Mouse (Mus musculus): ENCODE results near the gene Xdh.
A peak's percentile ranks its signal among the peaks of the same experiment; 100 is the strongest.

Gene Xdh

DNA sequence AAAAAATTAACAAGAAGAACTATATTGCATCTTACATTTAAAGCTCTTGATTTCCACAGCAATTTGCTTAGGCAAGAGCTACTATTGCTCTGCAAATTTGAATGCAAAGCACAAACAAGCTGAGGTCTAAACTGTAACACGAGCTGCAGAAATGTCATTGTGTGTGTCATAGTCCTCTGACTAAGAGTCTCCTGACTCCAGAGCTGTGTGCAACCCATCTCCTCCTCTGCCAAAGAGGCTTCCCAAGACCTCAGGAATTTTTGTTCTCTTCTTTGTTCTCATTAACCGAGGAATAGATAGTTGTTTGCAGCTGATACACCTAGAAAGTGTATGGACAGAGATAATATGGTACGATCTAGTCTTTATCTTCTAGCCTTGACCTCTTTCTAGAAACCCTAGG lies 8.2 kb downstream of the Xdh start:
- peak; percentile 83 for DNase-seq

DNA sequence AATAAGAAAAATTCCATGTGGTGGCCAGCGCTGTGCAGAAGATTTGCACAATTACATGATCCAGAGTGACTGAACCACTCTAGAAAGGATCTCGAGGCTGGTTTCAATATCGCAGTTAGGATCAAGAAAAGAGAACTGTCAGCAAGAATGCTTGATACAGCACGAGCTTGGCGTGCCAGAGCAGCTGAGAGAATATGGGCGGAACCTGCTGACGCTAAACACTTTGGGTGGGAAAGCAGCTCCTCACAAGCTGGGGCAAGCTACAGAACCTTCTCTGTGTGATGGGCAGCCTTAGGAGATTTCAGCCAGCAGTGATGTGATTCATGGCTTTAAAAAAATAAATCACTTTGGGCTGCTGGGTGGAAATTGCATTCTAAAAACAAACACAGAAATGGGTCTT lies 12.9 kb downstream of the Xdh start:
- DNase-seq: peak; percentile 95

DNA sequence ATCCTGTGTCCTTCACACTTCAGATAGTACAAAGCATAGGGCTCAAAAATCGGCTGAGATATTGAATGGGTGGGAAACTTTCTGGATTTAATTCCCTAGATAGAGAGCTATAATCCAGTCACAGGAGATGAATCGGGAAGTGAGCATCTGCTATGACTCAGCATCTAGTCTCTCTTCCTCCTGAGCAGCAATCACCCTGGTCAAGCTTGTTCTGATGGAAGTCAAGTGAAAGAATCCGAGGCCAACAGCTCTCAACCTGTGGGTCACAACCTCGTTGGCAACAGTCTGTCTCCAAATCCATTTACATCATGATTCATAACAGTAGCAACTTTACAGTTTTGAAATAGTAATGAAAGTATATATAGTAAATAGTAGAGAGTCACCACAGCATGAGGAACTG lies 14.8 kb downstream of the Xdh start:
- peak; percentile 74 for DNase-seq

- peak; percentile 85 for DNase-seq
Measured at GRCm38 (mm10) chr17:73934281-73934680, 15.7 kb downstream of the Xdh start.

DNA sequence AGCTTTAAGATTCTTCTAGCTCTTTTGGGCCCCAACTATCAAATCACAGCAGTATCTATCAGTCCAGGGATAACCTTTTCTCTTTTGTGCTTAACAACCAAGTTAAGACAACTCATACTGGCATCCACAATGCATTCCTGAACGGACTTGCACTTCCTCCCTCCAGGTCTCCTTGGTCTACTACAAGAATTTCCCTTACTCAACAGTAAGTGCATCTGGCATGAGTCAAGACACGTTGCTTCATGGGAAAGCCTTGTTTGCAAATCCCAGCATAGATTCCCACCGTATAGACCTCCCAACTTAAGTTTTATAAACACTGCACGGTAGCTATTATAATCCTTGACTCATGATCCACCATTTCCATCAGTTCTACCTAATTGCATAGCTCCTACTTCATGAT lies 16.4 kb downstream of the Xdh start:
- peak; percentile 71 for DNase-seq

GRCm38 (mm10) chr17:73932497-73933059 lies 17.4 kb downstream of the Xdh start:
- no peak for DNase-seq

- DNase-seq: peak; percentile 87
Measured at GRCm38 (mm10) chr17:73919520-73919919, 30.5 kb downstream of the Xdh start.

GRCm38 (mm10) chr17:73918944-73919381 lies 31.0 kb downstream of the Xdh start:
- DNase-seq: peak; percentile 94

- DNase-seq: peak; percentile 80
Measured at GRCm38 (mm10) chr17:73918138-73918537, 31.9 kb downstream of the Xdh start.

DNA sequence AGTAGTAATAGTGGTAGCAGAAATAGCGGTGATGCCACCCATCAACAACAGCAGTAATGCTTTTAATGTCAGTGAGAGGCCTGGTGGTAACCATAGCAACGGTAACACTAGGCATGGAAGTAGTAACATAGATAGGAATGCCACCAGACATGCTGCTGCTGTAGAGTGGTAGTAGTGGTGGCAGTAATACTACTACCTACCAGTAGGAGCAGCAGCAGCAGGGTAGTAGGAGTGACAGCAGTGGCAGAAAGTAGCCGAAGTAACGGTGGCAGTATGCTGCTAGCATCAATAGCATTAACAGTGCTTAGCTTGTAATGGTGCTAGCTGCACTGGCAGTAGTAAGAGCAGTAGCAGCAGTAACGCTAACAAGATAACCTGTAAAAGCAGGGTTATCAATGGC lies 32.3 kb downstream of the Xdh start:
- DNase-seq: peak; percentile 25

DNA sequence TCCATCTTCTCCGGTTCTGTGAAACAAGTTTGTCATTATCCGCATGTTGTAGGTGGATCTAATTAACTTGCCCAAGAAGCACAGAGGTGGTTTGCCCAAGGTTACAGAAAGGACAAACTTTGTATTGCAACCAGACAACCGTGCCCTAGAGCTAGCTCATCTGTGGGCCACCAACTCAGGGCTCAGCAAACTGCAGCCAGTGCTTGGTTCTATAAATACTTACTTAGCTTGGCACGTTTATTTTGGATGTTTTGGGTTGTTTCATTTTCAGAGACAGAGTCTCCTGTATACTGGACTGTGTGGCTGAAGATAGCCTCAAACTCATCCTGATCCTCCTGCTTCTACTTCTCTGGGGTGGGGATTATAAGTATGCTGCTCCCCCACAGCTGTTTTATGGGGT lies 35.3 kb downstream of the Xdh start:
- peak; percentile 56 for DNase-seq

GRCm38 (mm10) chr17:73906076-73906475 lies 43.9 kb downstream of the Xdh start:
- peak; percentile 74 for DNase-seq

- DNase-seq: peak; percentile 29
Measured at GRCm38 (mm10) chr17:73905043-73905750, 44.8 kb downstream of the Xdh start.

GRCm38 (mm10) chr17:73903121-73903520 lies 46.9 kb downstream of the Xdh start:
- peak; percentile 71 for DNase-seq

- peak; percentile 23 for DNase-seq
Measured at GRCm38 (mm10) chr17:73902234-73902636, 47.8 kb downstream of the Xdh start.

DNA sequence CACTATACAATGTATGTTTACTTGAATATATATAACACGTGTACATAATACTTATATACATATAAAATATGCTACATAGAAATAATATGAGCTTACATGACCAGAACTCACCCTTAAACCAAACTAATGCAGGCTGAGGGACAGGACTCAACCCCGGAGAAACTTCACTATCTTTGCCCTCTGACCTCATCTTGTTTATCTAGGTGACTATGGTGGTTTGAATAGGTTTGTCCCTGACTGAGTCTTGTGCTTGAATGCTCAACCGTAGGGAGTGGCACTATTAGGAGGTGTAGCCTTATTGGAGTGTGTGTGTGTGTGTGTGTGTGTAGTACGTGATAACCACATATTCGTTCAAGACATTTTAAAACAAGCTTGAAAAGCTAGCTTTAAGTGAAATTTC lies 55.6 kb downstream of the Xdh start:
- DNase-seq: peak; percentile 22

GRCm38 (mm10) chr17:73893822-73894221 lies 56.2 kb downstream of the Xdh start:
- DNase-seq: peak; percentile 76

DNA sequence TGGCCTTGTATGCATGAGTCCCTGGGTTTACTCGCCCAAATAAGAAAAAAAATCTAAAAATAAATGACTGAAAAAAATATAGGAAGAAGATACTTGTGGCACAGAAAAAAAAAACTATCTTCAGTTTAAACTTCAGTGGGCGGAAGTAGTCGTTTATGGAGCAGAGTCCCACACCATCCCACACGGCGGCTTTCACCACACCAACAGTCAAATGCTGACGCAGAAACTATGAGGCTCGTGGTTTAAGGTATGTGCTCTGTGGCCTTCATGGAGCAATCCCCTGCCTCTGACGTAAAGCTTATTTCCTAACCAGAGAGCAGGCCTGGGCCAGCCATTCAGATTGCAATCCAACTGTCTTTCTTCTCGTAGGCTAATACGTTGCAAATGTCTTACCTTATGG lies 56.8 kb downstream of the Xdh start:
- DNase-seq: peak; percentile 82

- DNase-seq: peak; percentile 87
Measured at GRCm38 (mm10) chr17:73891590-73891989, 58.4 kb downstream of the Xdh start.

DNA sequence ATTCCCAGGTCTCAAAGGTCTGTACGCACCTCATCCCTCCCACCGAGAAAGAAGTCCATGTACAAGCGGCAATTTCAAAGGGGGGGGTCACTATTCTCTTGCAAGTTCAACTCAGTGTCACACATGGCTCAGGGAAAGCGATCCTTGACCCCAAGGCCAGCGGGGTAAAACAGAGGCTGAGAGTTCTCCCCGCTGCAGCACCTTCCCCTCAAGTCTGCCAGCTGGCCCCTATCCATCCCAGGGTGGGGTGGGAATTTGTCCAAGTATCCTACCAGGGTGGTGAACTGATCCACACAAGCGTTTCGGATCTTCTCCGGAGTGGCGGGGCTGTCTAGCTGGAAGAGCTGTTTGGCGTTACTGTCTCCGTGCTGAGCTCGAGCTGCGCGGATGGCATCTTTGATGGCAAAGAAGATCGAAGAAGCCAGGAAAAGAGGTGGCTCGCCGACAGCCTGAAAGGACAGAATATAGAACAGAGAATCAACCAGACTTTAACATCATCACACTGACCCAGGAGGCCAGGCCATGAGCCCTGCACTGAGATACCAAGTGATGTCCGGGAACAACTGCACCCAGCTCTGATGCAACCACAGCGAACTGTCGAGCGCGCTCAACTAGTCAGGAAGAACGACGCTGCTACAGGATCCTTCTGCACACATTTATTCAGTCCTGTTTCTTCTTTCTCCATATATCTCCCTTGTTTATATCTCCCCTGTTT lies 63.8 kb downstream of the Xdh start:
- DNase-seq: peak; percentile 94

DNA sequence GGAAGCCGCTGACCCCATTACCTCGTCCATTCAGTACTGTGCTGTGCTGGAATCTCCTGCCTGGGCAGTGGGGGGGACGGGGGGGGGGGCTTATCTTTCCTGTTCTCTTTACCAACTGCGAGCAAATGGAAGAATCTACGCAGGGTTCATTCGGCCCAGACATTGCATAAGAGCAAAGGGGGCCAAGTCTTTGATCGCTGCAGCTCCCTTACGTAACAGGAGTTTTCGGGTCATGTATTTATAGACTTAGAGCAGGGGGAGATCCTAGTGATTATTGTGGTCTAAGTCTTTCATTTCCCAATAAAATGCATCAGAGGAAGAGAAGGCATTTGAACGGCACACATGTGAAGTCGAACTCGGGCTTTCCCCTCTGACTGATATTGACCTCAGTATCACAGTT lies 66.7 kb downstream of the Xdh start:
- DNase-seq: peak; percentile 94

DNA sequence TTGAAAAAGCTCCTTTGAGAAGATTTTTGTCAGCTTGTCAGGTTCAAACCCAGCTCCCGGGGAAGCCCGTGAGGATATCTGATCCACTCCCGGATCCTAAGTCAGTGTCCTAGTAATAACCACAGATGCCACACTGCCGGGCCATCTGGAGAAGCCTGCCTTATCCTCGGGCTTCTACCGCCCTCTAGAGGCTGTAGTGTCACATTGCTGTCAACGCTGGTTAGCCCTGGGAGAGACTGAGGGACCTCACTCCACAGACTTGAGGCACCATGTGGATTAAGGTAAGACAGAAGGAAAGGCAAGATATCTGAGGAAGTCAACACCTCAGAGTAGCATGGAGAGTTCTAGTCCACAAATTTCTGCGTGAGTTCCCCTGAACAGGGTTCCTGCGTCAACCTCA lies 67.8 kb downstream of the Xdh start:
- peak; percentile 97 for DNase-seq

DNA sequence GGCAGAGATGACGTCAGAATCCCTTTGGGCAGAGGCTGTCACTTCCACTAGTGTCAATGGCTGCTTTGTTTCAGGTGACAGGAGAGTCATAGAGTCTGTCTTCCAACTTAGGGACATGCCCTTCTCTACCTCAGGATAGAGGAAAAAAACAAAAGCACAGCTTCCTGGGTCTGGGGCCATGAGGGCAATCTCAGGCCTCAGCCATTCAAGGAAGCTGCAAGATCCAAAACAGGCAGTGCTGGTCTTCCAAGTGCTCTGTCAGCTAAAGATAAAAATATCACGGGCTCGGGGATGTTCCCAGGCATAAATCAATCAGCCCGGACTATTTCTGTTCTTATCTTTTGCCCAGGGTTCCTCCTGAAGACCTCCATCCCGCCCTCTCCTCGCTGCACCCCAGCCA lies 68.7 kb downstream of the Xdh start:
- DNase-seq: no peak

- DNase-seq: peak; percentile 92
Measured at GRCm38 (mm10) chr17:73880286-73880685, 69.7 kb downstream of the Xdh start.
